Mouse (Mus musculus): Measurements from ENCODE around the gene Capn5. TPM values are rescaled to one million over a fixed set of nuclear protein-coding genes. Genes with fewer than 3 reads are reported as not detected.

The Capn5 gene
- total and polyA plus RNA-seq, 3 experiments = 0.04 to 0.54 TPM; not detected in 1

DNA sequence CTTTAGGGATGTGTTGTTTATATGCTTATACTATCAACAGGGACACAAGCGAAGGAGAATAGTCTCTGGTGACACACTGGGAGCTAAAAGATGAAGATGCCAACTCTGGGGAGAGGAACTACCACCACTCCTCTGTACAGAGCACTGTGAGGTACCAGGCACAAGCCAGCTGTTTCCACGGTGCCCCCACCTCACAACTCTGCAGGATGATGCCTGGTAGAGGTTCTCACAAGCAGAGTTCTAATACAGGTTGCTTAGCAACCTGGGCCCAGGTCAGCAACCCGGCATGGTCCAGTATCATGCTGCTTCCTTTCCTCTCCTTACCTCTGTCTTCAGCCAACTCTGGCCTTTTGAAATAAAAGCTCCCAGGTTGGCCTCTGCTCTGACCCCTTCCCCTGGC is 40.5 kb downstream of the Capn5 start:
- TF ChIP-seq USF2 (IDR thresholded peaks at IDR 0.05; ENCODE audit: borderline replicate concordance in 1 of 2, insufficient read depth in 1 of 2, low read depth in 1 of 2, low read length in 2 of 2) (no peak), RAD21 (IDR thresholded peaks at IDR 0.05; ENCODE audit: low read depth, low read length) (no peak), TBP (IDR thresholded peaks at IDR 0.05; ENCODE audit: low read depth, low read length) (no peak), ZMIZ1 (IDR thresholded peaks at IDR 0.05; ENCODE audit: low read depth, low read length) (no peak), EP300 (IDR thresholded peaks at IDR 0.05; ENCODE audit: low read depth in 1 of 2, low read length in 2 of 2) (no peak), RCOR1 (IDR thresholded peaks at IDR 0.05; ENCODE audit: low read depth, low read length) (no peak)
- H3K79me2 ChIP-seq (ENCODE audit: control insufficient read depth, insufficient read depth, low read length, poor library complexity) = no peaks in the 10 kb centered on the region
- H3K9me3 ChIP-seq (replicated peaks; ENCODE audit: insufficient read depth, low read length) = no peaks in the 10 kb centered on the region
- no peaks in the 10 kb centered on the region for H3K4me1 ChIP-seq (ENCODE audit: control insufficient read depth in 1 of 2, insufficient read depth in 2 of 2, low read length in 2 of 2)
- no peak overlapping the region for H3K4me3 ChIP-seq (ENCODE audit: control insufficient read depth in 1 of 2, insufficient read depth in 1 of 2, low read depth in 2 of 2, low read length in 2 of 2)
- H3K27me3 ChIP-seq (ENCODE audit: control insufficient read depth in 1 of 2, insufficient read depth in 2 of 2, low read length in 2 of 2) = peaks cover 0 to 2% of the 10 kb centered on the region in 2 experiments; a peak in 2 of 4 replicates
- no peak overlapping the region for H3K27ac ChIP-seq (ENCODE audit: control insufficient read depth, low read depth, low read length)
- H3K9ac ChIP-seq (ENCODE audit: control insufficient read depth, low read depth, low read length, poor library complexity, severe bottlenecking) = no peak overlapping the region
- no peaks in the 10 kb centered on the region for H3K36me3 ChIP-seq (ENCODE audit: control insufficient read depth in 1 of 2, insufficient read depth in 2 of 2, low read length in 2 of 2)
- DNase-seq (ENCODE audit: low read depth, low spot score) = no peak

DNA sequence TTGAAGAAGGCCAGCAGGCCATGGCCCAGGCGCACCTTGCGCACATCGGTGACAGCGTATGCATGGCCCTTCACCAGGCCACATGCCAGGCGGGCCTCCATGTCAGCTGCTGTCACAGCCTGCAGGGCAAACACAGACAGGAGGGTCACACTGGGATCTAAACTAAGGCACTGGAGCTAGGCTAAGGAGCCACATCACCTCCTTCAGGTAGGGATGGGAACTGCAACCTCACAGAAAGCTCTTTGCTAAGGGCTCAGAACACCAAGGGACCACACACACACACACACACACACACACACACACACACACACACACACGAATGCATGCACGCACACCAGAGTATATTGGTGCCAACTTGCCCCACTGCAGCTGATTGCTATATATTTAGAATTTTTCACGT is 46.3 kb downstream of the Capn5 start:
- TF ChIP-seq CTCF (IDR thresholded peaks at IDR 0.05 in 2 of 3, conservative IDR thresholded peaks at IDR 0.05 in 1 of 3; ENCODE audit: control insufficient read depth in 1 of 3, insufficient read depth in 1 of 3, low read depth in 2 of 3, low read length in 3 of 3, poor library complexity in 1 of 3, severe bottlenecking in 1 of 3) (peak; percentile 18 to 40 (median 37); a peak in 4 of 6 replicates), TBP (IDR thresholded peaks at IDR 0.05; ENCODE audit: low read depth, low read length) (no peak)
- no peaks in the 10 kb centered on the region for H3K79me2 ChIP-seq (ENCODE audit: control insufficient read depth, insufficient read depth, low read length, poor library complexity)
- H3K9ac ChIP-seq (ENCODE audit: control insufficient read depth, low read depth, low read length, poor library complexity, severe bottlenecking) = no peak overlapping the region
- no peaks in the 10 kb centered on the region for H3K4me1 ChIP-seq (ENCODE audit: control insufficient read depth in 1 of 2, insufficient read depth in 2 of 2, low read length in 2 of 2)
- H3K27me3 ChIP-seq (ENCODE audit: control insufficient read depth in 1 of 2, insufficient read depth in 2 of 2, low read length in 2 of 2) = peaks cover 0 to 2% of the 10 kb centered on the region in 2 experiments; a peak in 1 of 4 replicates
- H3K27ac ChIP-seq (ENCODE audit: control insufficient read depth, low read depth, low read length) = no peak overlapping the region
- H3K9me3 ChIP-seq (replicated peaks; ENCODE audit: insufficient read depth, low read length) = no peaks in the 10 kb centered on the region
- no peak overlapping the region for H3K4me3 ChIP-seq (ENCODE audit: control insufficient read depth in 1 of 2, insufficient read depth in 1 of 2, low read depth in 2 of 2, low read length in 2 of 2)
- DNase-seq (ENCODE audit: low read depth, low spot score) = peak; percentile 31
- no peaks in the 10 kb centered on the region for H3K36me3 ChIP-seq (ENCODE audit: control insufficient read depth in 1 of 2, insufficient read depth in 2 of 2, low read length in 2 of 2)

DNA sequence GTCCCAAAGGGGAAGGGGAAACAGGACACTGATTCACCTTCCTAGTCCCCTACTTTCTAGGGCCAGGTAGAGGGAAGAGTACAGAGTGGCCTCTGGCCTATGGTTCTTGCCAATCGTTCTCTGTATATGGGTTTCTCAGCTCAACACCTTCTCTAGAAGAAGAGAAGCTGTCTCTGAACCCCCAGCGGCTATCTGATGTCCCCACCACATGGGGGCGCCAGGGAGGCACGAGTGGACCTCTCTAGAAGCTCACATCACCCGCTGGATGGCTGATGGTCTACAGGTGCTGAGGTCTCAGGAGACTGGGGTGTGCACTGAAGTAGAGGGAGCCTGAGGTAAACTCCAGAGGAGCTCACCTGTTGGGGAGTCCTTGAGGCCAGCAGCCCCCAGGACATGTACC is 52.6 kb downstream of the Capn5 start:
- H3K4me1 ChIP-seq (ENCODE audit: control insufficient read depth in 1 of 2, insufficient read depth in 2 of 2, low read length in 2 of 2) = no peaks in the 10 kb centered on the region
- H3K27ac ChIP-seq (ENCODE audit: control insufficient read depth, low read depth, low read length) = no peak overlapping the region
- TF ChIP-seq CTCF (IDR thresholded peaks at IDR 0.05 in 2 of 3, conservative IDR thresholded peaks at IDR 0.05 in 1 of 3; ENCODE audit: control insufficient read depth in 1 of 3, insufficient read depth in 1 of 3, low read depth in 2 of 3, low read length in 3 of 3, poor library complexity in 1 of 3, severe bottlenecking in 1 of 3) (peak; percentile 50 to 87 (median 73)), ZC3H11A (IDR thresholded peaks at IDR 0.05; ENCODE audit: low read depth, low read length) (0 out of 2 replicates have a peak, but pooled peaks have one; percentile 30), POLR2A (IDR thresholded peaks at IDR 0.05; ENCODE audit: control insufficient read depth in 1 of 2, insufficient read depth in 1 of 2, low read depth in 1 of 2, low read length in 2 of 2, poor library complexity in 1 of 2) (no peak), RAD21 (IDR thresholded peaks at IDR 0.05; ENCODE audit: low read depth, low read length) (peak; percentile 51), KAT2A (conservative IDR thresholded peaks at IDR 0.05; ENCODE audit: low read depth, low read length) (no peak), SMC3 (IDR thresholded peaks at IDR 0.05; ENCODE audit: low read depth, low read length) (peak; percentile 71)
- H3K9ac ChIP-seq (ENCODE audit: control insufficient read depth, low read depth, low read length, poor library complexity, severe bottlenecking) = no peak overlapping the region
- DNase-seq (ENCODE audit: low read depth, low spot score) = peak; percentile 53
- H3K36me3 ChIP-seq (ENCODE audit: control insufficient read depth in 1 of 2, insufficient read depth in 2 of 2, low read length in 2 of 2) = no peaks in the 10 kb centered on the region
- no peak overlapping the region for H3K4me3 ChIP-seq (ENCODE audit: control insufficient read depth in 1 of 2, insufficient read depth in 1 of 2, low read depth in 2 of 2, low read length in 2 of 2)
- peaks cover 0 to 1% of the 10 kb centered on the region in 2 experiments; a peak in 1 of 4 replicates for H3K27me3 ChIP-seq (ENCODE audit: control insufficient read depth in 1 of 2, insufficient read depth in 2 of 2, low read length in 2 of 2)
- no peaks in the 10 kb centered on the region for H3K9me3 ChIP-seq (replicated peaks; ENCODE audit: insufficient read depth, low read length)
- H3K79me2 ChIP-seq (ENCODE audit: control insufficient read depth, insufficient read depth, low read length, poor library complexity) = no peaks in the 10 kb centered on the region

All from MEL (cell line).